Mouse (Mus musculus): ENCODE measurements around the gene Vmn1r41.

DNA sequence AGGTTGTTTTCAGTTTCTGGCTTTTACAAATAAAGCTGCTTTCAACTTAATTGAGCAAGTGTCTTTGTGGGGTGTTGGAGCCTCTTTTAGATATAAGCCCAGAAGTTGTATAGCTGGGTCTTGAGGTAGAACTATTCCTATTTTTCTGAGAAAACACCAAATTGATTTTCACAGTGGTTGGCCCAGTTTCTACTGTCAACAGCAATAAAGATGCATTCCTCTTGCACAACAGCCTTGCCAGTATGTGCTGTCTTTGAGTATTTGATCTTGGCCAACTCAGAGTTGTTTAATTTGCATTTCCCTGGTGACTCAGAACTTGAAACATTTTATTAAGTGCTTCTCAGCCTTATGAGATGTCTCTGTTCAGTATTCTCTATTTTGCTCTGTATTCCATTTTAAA lies 22.5 kb upstream of the Vmn1r41 start:
- TF ChIP-seq POLR2AphosphoS2 (IDR thresholded peaks at IDR 0.05; ENCODE audit: insufficient read length, low read depth) (no peak), POLR2A (IDR thresholded peaks at IDR 0.05; ENCODE audit: insufficient read length, low read depth) (no peak), TCF12 (IDR thresholded peaks at IDR 0.05; ENCODE audit: insufficient read depth, poor library complexity, severe bottlenecking) (no peak), REST (IDR thresholded peaks at IDR 0.05; ENCODE audit: insufficient read depth, insufficient read length) (no peak), USF1 (IDR thresholded peaks at IDR 0.05; ENCODE audit: low read depth) (no peak), E2F4 (IDR thresholded peaks at IDR 0.05; ENCODE audit: insufficient read depth) (no peak), CEBPB (IDR thresholded peaks at IDR 0.05; ENCODE audit: insufficient read depth, poor library complexity, severe bottlenecking) (no peak), MYOD1 (IDR thresholded peaks at IDR 0.05; ENCODE audit: control insufficient read depth in 1 of 3, insufficient read length in 2 of 3, low read depth in 2 of 3) (no peak)
